Mouse (Mus musculus) olfactory bulb, adult 2 months (tissue): ENCODE measurements at regions not wholly inside any gene's neighbourhood (a gene's known extent, or its start where the extent isn't known, plus 50 kb on each side); places are given as distances from the start of the nearest gene placed in this dataset.

ENCODE experiments used
- H3K27ac ChIP-seq: fragments of 200-500 bp; 2 replicates; pipeline ENCODE4 v1.5.1; 2012; ENCODE audit warnings: low read depth, low read length; ENCODE audit not compliant: insufficient read depth
- H3K4me1 ChIP-seq: fragments of 200-500 bp; 2 replicates; pipeline ENCODE4 v1.6.1; 2012; ENCODE audit warnings: low read length; ENCODE audit not compliant: control insufficient read depth, insufficient read depth
- H3K4me3 ChIP-seq: fragments of 200-500 bp; 2 replicates; pipeline ENCODE4 v1.5.1; 2012; ENCODE audit warnings: mild to moderate bottlenecking, low read depth, low read length, moderate library complexity; ENCODE audit not compliant: insufficient read depth
- CTCF ChIP-seq: fragments of 200-500 bp; IDR thresholded peaks from 2 replicates; pipeline ENCODE4 v1.5.1; 2012; ENCODE audit warnings: low read depth, mild to moderate bottlenecking, low read length, moderate library complexity; ENCODE audit not compliant: insufficient read depth
- POLR2A ChIP-seq: fragments of 200-500 bp; IDR thresholded peaks from 2 replicates; pipeline ENCODE4 v1.6.1; 2012; ENCODE audit warnings: mild to moderate bottlenecking, low read depth, low read length, moderate library complexity; ENCODE audit not compliant: insufficient read depth
- WGBS: fragments of 180-500 bp; shearing (Covaris S2); methylation state at CpG from one replicate; pipeline ENCODE4 v1.1.7; 2018; 5-methylcytosine and 5-hydroxymethylcytosine counted together

- WGBS, result 79% methylated on average over 4 of the region's 4 CpGs
- no peaks in the 10 kb centered on the region for H3K4me1 ChIP-seq
Observed at GRCm38 (mm10) chr14:46706462-46706861, 53.9 kb upstream of the Cdkn3 start.

GRCm38 (mm10) chr14:46704316-46704751, 56.0 kb upstream of the Cdkn3 start:
- Histone ChIP-seq H3K4me3 (no peak overlapping the region), H3K4me1 (no peaks in the 10 kb centered on the region), H3K27ac (no peak overlapping the region)
- TF ChIP-seq CTCF, result no peak
- TF ChIP-seq POLR2A, result no peak
- 77% methylated on average over 9 of the region's 9 CpGs for WGBS

More at GRCm38 (mm10) chr14:46706462-46706861, 53.9 kb upstream of the Cdkn3 start:
- Histone ChIP-seq H3K27ac (no peak overlapping the region), H3K4me3 (no peak overlapping the region)
- TF ChIP-seq CTCF, result no peak

GRCm38 (mm10) chr14:46702669-46703435, 57.5 kb upstream of the Cdkn3 start:
- WGBS, result 39% methylated on average over 17 of the region's 17 CpGs
- Histone ChIP-seq H3K27ac (no peak overlapping the region), H3K4me1 (no peaks in the 10 kb centered on the region), H3K4me3 (no peak overlapping the region)
- TF ChIP-seq CTCF, result peak; percentile 61
- TF ChIP-seq POLR2A, result no peak

GRCm38 (mm10) chr14:46692571-46692970, 67.8 kb upstream of the Cdkn3 start:
- TF ChIP-seq POLR2A, result no peak
- no peak for TF ChIP-seq CTCF
- H3K4me1 ChIP-seq, result 0 out of 2 replicates have a peak, but pooled peaks cover 4% of the 10 kb centered on the region
- WGBS, result 93% methylated on average over 7 of the region's 7 CpGs
- H3K4me3 ChIP-seq, result no peak overlapping the region
- no peak overlapping the region for H3K27ac ChIP-seq

GRCm38 (mm10) chr14:46692067-46692466, 68.3 kb upstream of the Cdkn3 start:
- H3K4me3 ChIP-seq, result no peak overlapping the region
- H3K4me1 ChIP-seq, result 0 out of 2 replicates have a peak, but pooled peaks cover 4% of the 10 kb centered on the region
- WGBS, result 78% methylated on average over 2 of the region's 2 CpGs
- TF ChIP-seq CTCF (no peak), POLR2A (no peak)
- no peak overlapping the region for H3K27ac ChIP-seq

- TF ChIP-seq POLR2A (no peak), CTCF (no peak)
- 87% methylated on average over 6 of the region's 6 CpGs for WGBS
- H3K4me3 ChIP-seq, result no peak overlapping the region
- no peak overlapping the region for H3K27ac ChIP-seq
- H3K4me1 ChIP-seq, result no peaks in the 10 kb centered on the region
Observed at GRCm38 (mm10) chr14:46682728-46683127, 77.6 kb upstream of the Cdkn3 start.

- Histone ChIP-seq H3K4me1 (no peaks in the 10 kb centered on the region), H3K4me3 (no peak overlapping the region), H3K27ac (no peak overlapping the region)
- 65% methylated on average over 4 of the region's 4 CpGs for WGBS
- no peak for TF ChIP-seq CTCF
- no peak for TF ChIP-seq POLR2A
Observed at GRCm38 (mm10) chr14:46678935-46679334, 81.4 kb upstream of the Cdkn3 start.

- TF ChIP-seq CTCF, result no peak
- no peak for TF ChIP-seq POLR2A
- Histone ChIP-seq H3K27ac (no peak overlapping the region), H3K4me1 (no peaks in the 10 kb centered on the region), H3K4me3 (no peak overlapping the region)
- WGBS, result 95% methylated on average over 9 of the region's 9 CpGs
Observed at GRCm38 (mm10) chr14:46671482-46672225, 88.7 kb upstream of the Cdkn3 start.

- no peaks in the 10 kb centered on the region for H3K4me1 ChIP-seq
- no peak overlapping the region for H3K27ac ChIP-seq
- TF ChIP-seq CTCF, result no peak
- TF ChIP-seq POLR2A, result no peak
- WGBS, result 79% methylated on average over 2 of the region's 2 CpGs
- H3K4me3 ChIP-seq, result no peak overlapping the region
Observed at GRCm38 (mm10) chr14:46671062-46671461, 89.3 kb upstream of the Cdkn3 start.
